Mouse (Mus musculus) stomach, embryonic 16.5 days (tissue): ENCODE results near the gene Prnp. TPM values are rescaled to one million over a fixed set of nuclear protein-coding genes. Genes with fewer than 3 reads are reported as not detected.

Source experiments
- ATAC-seq: fragments of 200-750 bp; cut with Nextera tagmentation; 2 replicates; pipeline ENCODE4 v1.8.0; 2017; ENCODE audit warnings: moderate number of reproducible peaks, moderate TSS enrichment; ENCODE audit not compliant: insufficient read depth, low FRiP score
- H3K27ac ChIP-seq: fragments of 300-500 bp; sonication (generic); 2 replicates; pipeline ENCODE4 v1.5.1; 2014; ENCODE audit warnings: low read length
- H3K27me3 ChIP-seq: fragments of 300-500 bp; sonication (generic); 2 replicates; pipeline ENCODE4 v1.6.1; 2014; ENCODE audit warnings: low read length, control low read depth, mixed read lengths; ENCODE audit not compliant: control insufficient read depth, insufficient read depth
- H3K36me3 ChIP-seq: fragments of 300-500 bp; sonication (generic); 2 replicates; pipeline ENCODE4 v1.6.1; 2014; ENCODE audit warnings: low read length; ENCODE audit not compliant: control insufficient read depth, insufficient read depth
- H3K4me1 ChIP-seq: fragments of 300-500 bp; sonication (generic); 2 replicates; pipeline ENCODE4 v1.6.1; 2014; ENCODE audit warnings: low read length, control low read depth, mixed read lengths; ENCODE audit not compliant: control insufficient read depth, insufficient read depth
- H3K4me2 ChIP-seq: fragments of 300-500 bp; sonication (generic); 2 replicates; pipeline ENCODE4 v1.6.1; 2014; ENCODE audit warnings: low read depth, low read length, mixed read lengths
- H3K4me3 ChIP-seq: fragments of 300-500 bp; sonication (generic); replicated peaks from 2 replicates; pipeline ENCODE4 v1.5.1; 2014; ENCODE audit warnings: mild to moderate bottlenecking, low read length
- H3K9ac ChIP-seq: fragments of 300-500 bp; sonication (generic); 2 replicates; pipeline ENCODE4 v1.6.1; 2014; ENCODE audit warnings: low read length
- H3K9me3 ChIP-seq: fragments of 300-500 bp; sonication (generic); replicated peaks from 2 replicates; pipeline ENCODE4 v1.6.1; 2016; ENCODE audit warnings: low read length, control low read depth; ENCODE audit not compliant: control insufficient read depth
- WGBS: fragments of 180-500 bp; shearing (Covaris S2); extraction: QIAGEN DNeasy Blood & Tissue Kit; methylation state at CpG from one replicate; pipeline ENCODE4 v1.1.7; 2014; 5-methylcytosine and 5-hydroxymethylcytosine counted together
- polyA plus RNA-seq: library from polyadenylated mRNA; unstranded; fragments of >200 nt; fragmentation: Nextera tagmentation; extraction: Ambion mirVana; gene quantifications from 2 replicates; pipeline ENCODE4 v1.2.1, GENCODE M21; 2015

The Prnp gene
- 70.4 and 73.5 TPM in 2 replicates for polyA plus RNA-seq

DNA sequence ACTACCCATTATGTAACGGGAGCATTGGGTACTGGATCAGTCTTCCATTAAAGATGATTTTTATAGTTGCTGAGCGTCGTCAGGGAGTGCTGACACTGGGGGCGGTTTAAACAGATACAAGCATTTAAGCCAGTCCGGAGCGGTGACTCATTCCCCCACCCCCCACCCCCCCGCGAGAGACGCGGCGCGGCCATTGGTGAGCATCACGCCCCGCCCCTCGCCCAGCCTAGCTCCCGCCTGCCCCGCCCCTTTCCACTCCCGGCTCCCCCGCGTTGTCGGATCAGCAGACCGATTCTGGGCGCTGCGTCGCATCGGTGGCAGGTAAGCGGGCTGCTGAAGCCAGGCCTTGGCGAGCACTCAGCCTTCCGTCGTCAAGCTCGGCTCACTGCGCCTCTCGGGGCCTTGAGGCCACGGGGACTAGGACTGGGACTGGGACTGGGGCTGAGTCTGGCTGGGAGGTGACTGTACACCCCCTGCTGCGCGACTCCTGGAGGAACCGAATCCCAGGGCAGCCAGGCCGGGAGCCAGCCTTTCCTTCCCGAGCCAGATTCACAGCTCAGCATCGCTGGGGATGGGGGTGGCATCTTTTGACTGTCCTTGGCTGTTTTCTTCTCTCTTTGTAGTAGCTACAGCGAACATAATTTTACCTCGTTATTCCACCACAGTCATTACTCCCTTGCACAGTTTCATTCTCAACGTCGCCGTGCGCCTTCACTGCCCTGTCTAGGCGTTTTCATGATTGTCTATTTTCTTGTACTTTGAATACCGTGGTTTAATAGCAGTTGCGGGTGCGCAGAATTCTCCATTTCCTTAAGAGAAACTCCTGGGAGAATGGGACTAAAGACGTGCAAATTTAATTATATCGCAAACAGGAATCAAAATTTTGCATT is at the start of gene Prnp, which contains the start of gene Prn:
Prnp (plus strand) TSS at position 246 of the 890 bp plus-strand sequence.
Prn (plus strand) TSS at position 275 of the 890 bp plus-strand sequence.
- WGBS, result 5% methylated on average over 52 of the region's 52 CpGs
- H3K36me3 ChIP-seq, result no peaks in the 10 kb centered on the region
- no peaks in the 10 kb centered on the region for H3K9me3 ChIP-seq
- H3K9ac ChIP-seq, result peak within 1 kb of the TSS; percentile 78
- 0 out of 2 replicates have a peak, but pooled peaks cover 8% of the 10 kb centered on the region for H3K4me1 ChIP-seq
- peak within 1 kb of the TSS; percentile 62 for H3K4me3 ChIP-seq
- peak within 1 kb of the TSS; percentile 60 for H3K27ac ChIP-seq
- H3K4me2 ChIP-seq, result peak within 1 kb of the TSS; percentile 68
- H3K27me3 ChIP-seq, result no peaks in the 10 kb centered on the region
- peak; percentile 93 for ATAC-seq

DNA sequence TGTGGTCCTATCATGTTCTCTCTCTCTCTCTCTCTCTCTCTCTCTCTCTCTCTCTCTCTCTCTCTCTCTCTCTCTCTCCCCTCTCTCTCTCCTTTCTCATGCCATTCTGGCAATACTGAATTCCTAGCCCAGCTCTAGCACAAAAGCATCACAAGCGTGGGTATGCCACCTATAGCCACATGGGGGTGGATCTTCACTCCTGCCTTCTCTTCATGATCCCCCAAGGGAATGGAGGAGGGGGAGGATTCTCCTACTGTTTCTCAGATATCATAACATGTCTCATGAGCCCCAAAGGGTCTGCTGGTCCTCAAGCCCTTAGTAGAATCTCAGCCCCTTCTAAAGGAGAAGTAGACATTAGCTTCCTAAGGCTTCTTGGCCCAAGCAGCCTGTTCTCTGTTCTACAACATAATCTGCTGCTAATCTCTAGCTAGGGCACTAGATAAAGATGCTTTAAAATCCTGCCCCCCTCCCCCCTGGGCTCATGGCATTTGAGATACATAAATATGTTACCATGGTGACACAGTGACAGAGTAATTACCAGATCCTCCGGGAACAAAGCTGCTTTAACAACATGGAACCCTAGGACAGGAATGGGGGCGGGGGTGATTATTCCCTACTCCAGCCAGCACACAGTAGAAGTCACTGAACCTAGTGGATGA is 47.0 kb upstream of the Prnp start:
- no peak for ATAC-seq
- WGBS, result 58% methylated on average over 3 of the region's 3 CpGs
- no peaks in the 10 kb centered on the region for H3K4me1 ChIP-seq

DNA sequence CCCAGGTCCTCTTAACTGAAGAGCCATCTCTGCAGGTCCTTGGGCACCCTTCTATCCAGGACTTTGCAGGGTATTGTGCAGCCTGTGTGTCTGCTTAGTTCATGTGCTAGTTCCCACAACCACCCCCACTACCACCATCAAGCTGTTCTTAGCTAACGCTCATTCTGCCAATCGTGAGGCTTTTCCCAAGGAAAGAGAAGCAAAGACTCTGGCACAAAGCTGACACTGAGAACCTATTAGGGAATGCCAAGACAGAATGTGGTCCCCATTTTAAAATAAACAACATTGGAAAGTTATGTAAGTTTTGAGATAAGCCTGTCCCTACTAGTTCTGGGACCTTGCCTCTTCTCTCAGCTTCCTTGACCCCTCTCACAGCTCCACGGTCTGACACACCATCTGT is 46.3 kb upstream of the Prnp start:
- no peaks in the 10 kb centered on the region for H3K27me3 ChIP-seq
- WGBS, result 59% methylated on average over 3 of the region's 3 CpGs
- H3K4me2 ChIP-seq, result no peak overlapping the region
- no peak for ATAC-seq
- no peaks in the 10 kb centered on the region for H3K4me1 ChIP-seq
- no peak overlapping the region for H3K27ac ChIP-seq
- no peak overlapping the region for H3K9ac ChIP-seq
- no peaks in the 10 kb centered on the region for H3K36me3 ChIP-seq
- no peaks in the 10 kb centered on the region for H3K9me3 ChIP-seq
- no peak overlapping the region for H3K4me3 ChIP-seq

More for the DNA sequence above, 47.0 kb upstream of the Prnp start:
- Histone ChIP-seq H3K9ac (no peak overlapping the region), H3K9me3 (no peaks in the 10 kb centered on the region), H3K27ac (no peak overlapping the region), H3K4me3 (no peak overlapping the region), H3K36me3 (no peaks in the 10 kb centered on the region), H3K4me2 (no peak overlapping the region), H3K27me3 (no peaks in the 10 kb centered on the region)

DNA sequence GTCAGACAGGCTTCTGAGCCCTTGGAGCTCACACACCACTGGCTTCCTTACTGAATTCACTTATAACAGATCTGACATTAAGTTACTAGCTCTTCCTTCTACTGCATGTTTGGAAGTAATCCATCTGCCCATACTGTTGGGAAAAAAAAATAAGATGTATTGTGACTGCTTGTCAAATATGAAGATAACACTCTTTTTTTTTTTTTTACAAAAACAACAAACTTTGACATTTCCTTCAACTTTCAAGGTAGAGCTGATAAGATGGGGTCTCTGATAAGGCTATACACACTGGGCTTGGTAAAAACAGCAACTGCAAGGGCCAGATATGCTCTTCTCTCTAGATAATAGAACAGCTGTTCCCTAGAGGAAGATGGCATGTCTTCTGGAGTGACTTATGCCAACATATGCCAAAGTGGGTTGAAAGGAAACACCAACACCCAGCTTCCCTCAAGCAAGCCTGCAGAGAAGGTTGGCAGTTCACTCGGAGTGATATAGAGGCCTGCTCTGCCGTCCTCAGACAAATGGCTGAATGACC is 45.4 kb upstream of the Prnp start:
- ATAC-seq, result no peak
- H3K9me3 ChIP-seq, result no peaks in the 10 kb centered on the region
- WGBS, result 65% methylated on average over 2 of the region's 2 CpGs
- H3K9ac ChIP-seq, result no peak overlapping the region
- H3K4me1 ChIP-seq, result no peaks in the 10 kb centered on the region
- no peaks in the 10 kb centered on the region for H3K36me3 ChIP-seq
- H3K4me2 ChIP-seq, result no peak overlapping the region
- H3K27ac ChIP-seq, result no peak overlapping the region
- no peak overlapping the region for H3K4me3 ChIP-seq
- H3K27me3 ChIP-seq, result no peaks in the 10 kb centered on the region

DNA sequence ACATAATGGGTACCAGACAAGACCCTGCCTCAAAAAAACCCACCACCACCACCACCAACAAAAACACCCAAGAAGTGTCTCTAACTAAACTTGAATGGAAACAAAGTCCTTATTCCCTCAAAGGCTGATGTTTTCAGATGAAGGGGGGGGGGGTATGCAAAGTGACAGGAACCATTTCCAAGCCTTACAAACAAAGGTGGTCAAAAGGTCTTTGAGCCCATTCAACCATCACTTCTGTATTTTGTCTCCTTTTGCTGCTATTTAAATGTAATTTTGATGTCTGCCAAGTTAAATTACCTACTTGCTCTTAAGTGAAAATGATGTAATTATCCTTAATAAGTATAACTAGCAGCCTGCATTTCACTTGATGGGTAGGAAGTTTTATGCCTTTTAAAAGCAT is 43.1 kb upstream of the Prnp start:
- Histone ChIP-seq H3K9ac (no peak overlapping the region), H3K27ac (no peak overlapping the region), H3K9me3 (no peaks in the 10 kb centered on the region), H3K4me3 (no peak overlapping the region), H3K4me1 (no peaks in the 10 kb centered on the region), H3K36me3 (no peaks in the 10 kb centered on the region), H3K4me2 (no peak overlapping the region), H3K27me3 (no peaks in the 10 kb centered on the region)
- ATAC-seq, result no peak

DNA sequence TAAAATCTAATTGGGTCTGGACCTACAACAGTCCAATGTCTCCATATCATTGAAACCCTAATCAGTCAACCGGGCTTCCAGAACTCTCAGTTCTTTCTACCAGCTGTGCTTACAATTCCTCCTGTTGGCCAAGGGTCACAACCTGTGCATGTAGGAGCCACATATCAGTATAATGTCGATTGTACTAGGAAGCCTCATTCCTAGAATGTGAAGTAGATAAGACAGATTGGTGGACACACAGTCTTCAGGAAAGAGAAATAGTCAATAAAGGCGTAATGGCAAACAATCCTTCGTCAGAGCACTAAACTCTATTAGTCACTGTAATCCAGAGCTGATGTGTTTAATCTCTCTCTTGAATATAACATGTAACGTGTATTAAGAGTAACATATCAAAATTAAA is 40.7 kb upstream of the Prnp start:
- H3K4me3 ChIP-seq, result no peak overlapping the region
- 67% methylated on average over 5 of the region's 5 CpGs for WGBS
- H3K27me3 ChIP-seq, result no peaks in the 10 kb centered on the region
- no peak overlapping the region for H3K27ac ChIP-seq
- H3K4me1 ChIP-seq, result no peaks in the 10 kb centered on the region
- no peak for ATAC-seq
- H3K9me3 ChIP-seq, result no peaks in the 10 kb centered on the region
- no peaks in the 10 kb centered on the region for H3K36me3 ChIP-seq
- H3K4me2 ChIP-seq, result no peak overlapping the region
- H3K9ac ChIP-seq, result no peak overlapping the region

DNA sequence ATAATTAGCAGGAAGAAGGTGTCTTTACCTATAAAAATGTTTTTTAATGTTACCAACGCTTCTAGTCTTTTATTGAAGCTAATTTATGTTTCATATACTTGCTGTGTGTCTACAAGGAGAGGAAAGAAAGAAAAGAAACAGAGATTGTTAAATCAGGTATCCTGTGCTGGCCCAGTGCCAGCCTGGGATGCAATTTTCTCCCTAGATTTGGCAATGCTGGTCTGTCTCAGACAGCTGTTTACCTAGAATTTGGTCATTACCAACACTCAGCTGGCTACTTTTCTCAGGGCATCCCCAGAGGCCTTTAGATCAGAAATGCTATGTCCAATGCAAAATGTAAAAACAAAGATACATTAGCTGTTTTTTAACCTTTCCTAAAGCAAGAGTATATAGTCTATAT is 36.4 kb upstream of the Prnp start:
- H3K4me2 ChIP-seq, result no peak overlapping the region
- H3K36me3 ChIP-seq, result no peaks in the 10 kb centered on the region
- 63% methylated on average over 1 of the region's 1 CpGs for WGBS

DNA sequence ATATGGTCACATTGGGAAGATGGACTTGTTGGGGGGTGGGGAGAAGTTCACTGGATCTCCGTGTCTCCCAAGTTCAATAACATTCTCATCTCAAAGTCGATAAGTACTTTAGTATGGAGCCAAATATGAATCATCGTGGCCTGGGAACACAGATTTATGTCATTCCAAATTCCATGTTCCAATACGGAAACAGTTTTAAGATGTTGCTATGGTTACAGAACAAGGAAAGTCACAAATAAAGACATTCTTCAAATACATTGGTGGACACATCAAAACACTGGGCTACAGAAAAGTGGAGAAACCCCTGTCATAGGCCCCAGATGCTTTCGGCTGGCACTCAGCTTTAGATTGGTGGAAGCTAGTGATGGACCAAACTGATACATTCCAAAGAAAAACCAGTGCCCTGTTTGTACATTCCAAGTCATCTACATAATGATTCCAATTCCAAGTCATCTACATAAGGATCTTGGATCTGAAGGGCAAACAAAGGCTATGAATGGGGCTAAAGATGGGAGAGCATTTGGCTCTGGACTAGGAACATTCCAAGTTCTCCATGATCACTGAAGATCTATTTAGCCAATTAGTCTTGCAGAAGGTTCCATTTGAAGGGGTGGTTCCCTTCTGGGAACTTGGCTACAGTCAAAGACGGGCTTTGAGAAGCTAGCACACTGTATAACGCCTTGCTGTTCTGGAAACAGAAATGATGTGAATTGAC is 33.0 kb upstream of the Prnp start:
- WGBS, result 85% methylated on average over 7 of the region's 7 CpGs

More for the DNA sequence above, 36.4 kb upstream of the Prnp start:
- ATAC-seq, result no peak
- Histone ChIP-seq H3K4me3 (no peak overlapping the region), H3K27me3 (no peaks in the 10 kb centered on the region), H3K9ac (no peak overlapping the region), H3K4me1 (no peaks in the 10 kb centered on the region), H3K9me3 (no peaks in the 10 kb centered on the region), H3K27ac (no peak overlapping the region)

More for the DNA sequence above, 33.0 kb upstream of the Prnp start:
- no peaks in the 10 kb centered on the region for H3K4me1 ChIP-seq
- no peak for ATAC-seq
- no peak overlapping the region for H3K4me2 ChIP-seq
- no peak overlapping the region for H3K27ac ChIP-seq
- H3K27me3 ChIP-seq, result no peaks in the 10 kb centered on the region
- no peaks in the 10 kb centered on the region for H3K9me3 ChIP-seq
- H3K4me3 ChIP-seq, result no peak overlapping the region
- no peaks in the 10 kb centered on the region for H3K36me3 ChIP-seq
- no peak overlapping the region for H3K9ac ChIP-seq
